Mouse (Mus musculus) megakaryocyte, embryonic 14.5 days (primary cell): Measurements from ENCODE around the gene Cul4a. TPM values are rescaled to one million over a fixed set of nuclear protein-coding genes. Genes with fewer than 3 reads are reported as not detected.

Experiments used
- H3K27me3 ChIP-seq: replicated peaks from 2 replicates; pipeline ENCODE3; 2012; ENCODE audit warnings: inconsistent platforms
- H3K36me3 ChIP-seq: replicated peaks from 2 replicates; pipeline ENCODE3; 2012; ENCODE audit warnings: low read length, inconsistent platforms, mixed read lengths
- H3K4me1 ChIP-seq: 2 replicates; pipeline ENCODE4 v1.6.1; 2012; ENCODE audit warnings: inconsistent platforms
- H3K4me3 ChIP-seq: replicated peaks from 2 replicates; pipeline ENCODE3; 2012; ENCODE audit warnings: moderate library complexity, mild to moderate bottlenecking, inconsistent platforms
- H3K9me3 ChIP-seq: 2 replicates; pipeline ENCODE4 v1.6.1; 2012; ENCODE audit warnings: inconsistent platforms
- FLI1 ChIP-seq: IDR thresholded peaks from 2 replicates; pipeline ENCODE4 v1.6.1; 2012; ENCODE audit warnings: low read length, inconsistent platforms, mixed read lengths
- GATA1 ChIP-seq: IDR thresholded peaks from 3 replicates; pipeline ENCODE4 v1.6.1; 2012; ENCODE audit warnings: mixed read lengths, low read length, inconsistent platforms, borderline replicate concordance
- polyA plus RNA-seq: library from polyadenylated mRNA; stranded (reverse); fragments of >175 nt; gene quantifications from 2 replicates; pipeline ENCODE4 v1.2.3, GENCODE M21; 2012; ENCODE audit warnings: low replicate concordance; ENCODE audit not compliant: insufficient read depth

The Cul4a gene
- polyA plus RNA-seq, 1 experiment = 5.8 TPM

DNA sequence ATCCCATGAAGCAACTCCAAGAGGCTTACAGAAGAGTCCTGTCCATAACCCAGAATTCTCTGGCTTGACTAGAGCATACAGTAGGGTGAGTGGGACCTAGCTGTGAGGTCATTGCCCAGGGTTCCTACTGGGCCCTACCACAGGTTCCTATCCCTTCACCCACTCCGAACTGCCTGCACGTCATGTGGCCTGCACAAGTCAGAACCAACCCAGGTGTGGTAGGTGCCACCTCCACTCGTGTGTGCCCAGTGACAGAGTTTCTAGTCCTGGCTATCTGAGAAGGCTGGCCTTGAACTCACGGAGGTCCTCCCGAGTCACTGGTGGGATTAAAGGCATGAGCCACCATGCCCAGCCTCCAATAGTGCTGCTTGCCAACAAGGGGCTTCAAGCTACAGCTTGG is 72.7 kb downstream of the Cul4a start:
- TF ChIP-seq GATA1 = no peak
- TF ChIP-seq FLI1 = no peak
- Histone ChIP-seq H3K9me3 (no peaks in the 10 kb centered on the region), H3K27me3 (no peaks in the 10 kb centered on the region), H3K4me3 (no peak overlapping the region), H3K36me3 (peaks cover 94% of the 10 kb centered on the region), H3K4me1 (peaks cover 16% of the 10 kb centered on the region; the same call in 1 of the 2 replicates)

- no peak for TF ChIP-seq FLI1
- no peak for TF ChIP-seq GATA1
- H3K9me3 ChIP-seq = no peaks in the 10 kb centered on the region
- peaks cover 4% of the 10 kb centered on the region for H3K27me3 ChIP-seq
- no peak overlapping the region for H3K4me3 ChIP-seq
- H3K4me1 ChIP-seq = peaks cover 16% of the 10 kb centered on the region; the same call in 1 of the 2 replicates
- H3K36me3 ChIP-seq = peaks cover 91% of the 10 kb centered on the region
Observed at GRCm38 (mm10) chr8:13179482-13179881, 74.1 kb downstream of the Cul4a start.

- Histone ChIP-seq H3K27me3 (peaks cover 9% of the 10 kb centered on the region), H3K4me3 (no peak overlapping the region), H3K36me3 (peaks cover 91% of the 10 kb centered on the region), H3K9me3 (no peaks in the 10 kb centered on the region), H3K4me1 (peaks cover 16% of the 10 kb centered on the region; the same call in 1 of the 2 replicates)
- TF ChIP-seq FLI1 (no peak), GATA1 (no peak)
Observed at GRCm38 (mm10) chr8:13179948-13180347, 74.5 kb downstream of the Cul4a start.

DNA sequence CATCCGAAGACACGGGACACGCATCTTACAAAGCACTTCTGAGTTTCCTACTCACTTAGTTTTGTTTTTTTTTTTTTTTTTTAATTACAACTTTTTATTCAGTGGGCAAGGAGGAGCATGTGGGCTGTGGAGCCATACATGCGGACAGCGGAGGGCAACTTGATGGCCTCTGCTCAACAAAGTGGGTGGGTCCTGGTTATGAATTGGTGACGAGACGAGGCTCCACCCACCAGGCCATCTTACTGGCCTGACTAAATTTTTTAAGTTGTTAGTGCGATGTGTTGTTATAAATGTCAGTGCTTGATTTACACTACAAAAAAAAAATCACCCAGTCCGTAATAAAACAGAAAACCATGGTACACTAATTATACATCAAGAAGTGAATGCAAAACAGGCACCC is 75.0 kb downstream of the Cul4a start:
- Histone ChIP-seq H3K4me1 (peaks cover 18% of the 10 kb centered on the region; the same call in 1 of the 2 replicates), H3K27me3 (peaks cover 9% of the 10 kb centered on the region), H3K4me3 (no peak overlapping the region), H3K36me3 (peaks cover 91% of the 10 kb centered on the region), H3K9me3 (no peaks in the 10 kb centered on the region)
- TF ChIP-seq FLI1 = no peak

GRCm38 (mm10) chr8:13180911-13181690 is 75.7 kb downstream of the Cul4a start:
- TF ChIP-seq FLI1 (no peak), GATA1 (no peak)
- Histone ChIP-seq H3K36me3 (peaks cover 91% of the 10 kb centered on the region), H3K4me3 (no peak overlapping the region), H3K9me3 (no peaks in the 10 kb centered on the region), H3K4me1 (peaks cover 25% of the 10 kb centered on the region), H3K27me3 (peaks cover 9% of the 10 kb centered on the region)

GRCm38 (mm10) chr8:13181691-13181976 is 76.2 kb downstream of the Cul4a start:
- H3K9me3 ChIP-seq = no peaks in the 10 kb centered on the region
- no peak overlapping the region for H3K4me3 ChIP-seq
- peaks cover 9% of the 10 kb centered on the region for H3K27me3 ChIP-seq
- H3K36me3 ChIP-seq = peaks cover 91% of the 10 kb centered on the region
- H3K4me1 ChIP-seq = peaks cover 29% of the 10 kb centered on the region
- TF ChIP-seq GATA1 = no peak
- TF ChIP-seq FLI1 = no peak

- Histone ChIP-seq H3K27me3 (peaks cover 34% of the 10 kb centered on the region), H3K4me1 (peaks cover 21% of the 10 kb centered on the region), H3K36me3 (peaks cover 92% of the 10 kb centered on the region), H3K9me3 (no peaks in the 10 kb centered on the region), H3K4me3 (no peak overlapping the region)
- no peak for TF ChIP-seq FLI1
- no peak for TF ChIP-seq GATA1
Observed at GRCm38 (mm10) chr8:13186819-13187218, 81.4 kb downstream of the Cul4a start.

DNA sequence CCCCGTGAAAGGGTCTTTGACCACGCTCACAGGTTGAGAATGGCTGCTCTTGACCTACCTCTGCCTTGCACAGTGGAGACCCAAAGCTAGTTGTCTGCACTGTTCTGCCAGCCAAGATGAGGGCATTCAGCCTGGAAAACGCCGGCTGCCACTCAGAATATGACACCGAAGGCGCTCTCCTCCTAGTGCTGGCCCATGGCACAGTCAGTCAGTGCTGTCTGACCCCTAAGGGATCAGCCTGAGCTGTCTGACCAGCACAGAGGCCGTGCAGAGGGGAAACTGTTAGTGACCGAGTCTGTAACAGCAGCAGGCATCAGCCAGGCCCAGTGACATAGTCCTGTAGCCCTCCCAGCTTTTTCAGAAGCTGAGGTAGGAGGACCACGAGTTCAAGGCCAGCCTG is 81.8 kb downstream of the Cul4a start:
- peaks cover 34% of the 10 kb centered on the region for H3K27me3 ChIP-seq
- TF ChIP-seq FLI1 (no peak), GATA1 (no peak)
- no peaks in the 10 kb centered on the region for H3K9me3 ChIP-seq
- no peak overlapping the region for H3K4me3 ChIP-seq
- H3K4me1 ChIP-seq = peaks cover 21% of the 10 kb centered on the region
- peaks cover 93% of the 10 kb centered on the region for H3K36me3 ChIP-seq

GRCm38 (mm10) chr8:13187638-13188037 is 82.2 kb downstream of the Cul4a start:
- H3K4me3 ChIP-seq = no peak overlapping the region
- peaks cover 21% of the 10 kb centered on the region for H3K4me1 ChIP-seq
- peaks cover 34% of the 10 kb centered on the region for H3K27me3 ChIP-seq
- H3K9me3 ChIP-seq = no peaks in the 10 kb centered on the region
- peaks cover 93% of the 10 kb centered on the region for H3K36me3 ChIP-seq
- TF ChIP-seq FLI1 = no peak
- no peak for TF ChIP-seq GATA1

GRCm38 (mm10) chr8:13188052-13188555 is 82.7 kb downstream of the Cul4a start:
- H3K27me3 ChIP-seq = peaks cover 34% of the 10 kb centered on the region
- H3K9me3 ChIP-seq = no peaks in the 10 kb centered on the region
- H3K4me3 ChIP-seq = no peak overlapping the region
- H3K36me3 ChIP-seq = peaks cover 93% of the 10 kb centered on the region
- TF ChIP-seq GATA1 = no peak
- TF ChIP-seq FLI1 = no peak
- peaks cover 21% of the 10 kb centered on the region for H3K4me1 ChIP-seq

DNA sequence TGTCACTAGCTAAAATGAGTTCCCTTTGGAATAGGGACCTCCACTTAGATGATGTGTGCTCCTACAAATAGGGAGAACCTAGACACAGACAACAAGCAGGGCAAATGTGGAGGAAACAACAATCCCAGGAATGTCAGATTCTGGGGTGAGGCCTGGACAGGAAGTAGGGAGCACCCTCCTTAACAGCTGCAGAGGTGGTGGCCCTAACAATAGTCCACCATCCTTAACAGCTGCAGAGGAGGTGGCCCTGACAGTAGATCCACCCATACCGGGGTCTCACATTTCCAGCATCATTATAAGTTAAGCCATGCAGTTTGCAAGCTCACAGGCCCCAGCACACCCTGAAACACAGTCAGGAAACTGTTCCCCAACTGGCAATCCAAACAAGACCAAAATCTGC is 83.4 kb downstream of the Cul4a start:
- H3K4me1 ChIP-seq = peaks cover 21% of the 10 kb centered on the region
- H3K9me3 ChIP-seq = no peaks in the 10 kb centered on the region
- peaks cover 90% of the 10 kb centered on the region for H3K36me3 ChIP-seq
- TF ChIP-seq FLI1 = no peak
- no peak for TF ChIP-seq GATA1
- peaks cover 34% of the 10 kb centered on the region for H3K27me3 ChIP-seq
- no peak overlapping the region for H3K4me3 ChIP-seq
